Mouse (Mus musculus): Measurements from ENCODE around the gene Irak1bp1.

DNA sequence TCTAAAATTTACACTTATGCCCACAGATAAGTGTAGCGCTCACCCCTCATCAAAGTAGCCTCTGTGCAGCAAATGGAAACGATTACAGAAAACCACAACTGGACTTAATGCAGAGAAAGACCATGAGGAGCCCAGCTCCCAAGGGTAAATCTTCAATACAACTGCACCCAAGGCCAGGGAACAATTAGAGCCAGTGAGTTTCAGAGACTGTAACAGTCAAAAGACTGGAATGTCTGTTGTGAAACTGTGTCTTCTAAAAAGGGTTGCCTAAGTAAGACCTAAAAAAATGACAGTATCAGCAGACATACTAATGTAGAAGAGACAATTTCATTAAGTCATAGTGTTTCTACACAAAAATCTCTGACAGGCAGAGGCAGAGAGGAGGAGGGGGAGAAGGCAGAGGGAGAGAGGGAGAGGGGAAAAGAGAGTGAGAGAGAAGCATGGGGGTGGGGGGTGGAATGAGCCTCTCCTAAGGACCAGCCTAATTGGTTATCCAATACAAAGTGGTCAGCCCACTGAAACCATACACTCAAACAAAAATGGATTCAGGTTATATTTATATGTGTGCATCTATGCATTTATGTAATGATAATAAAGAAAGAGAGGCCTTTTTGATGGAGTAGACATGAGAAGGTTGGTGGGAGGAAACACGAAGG is 32.6 kb downstream of the Irak1bp1 start:
- TF ChIP-seq CTCF (IDR thresholded peaks at IDR 0.05; ENCODE audit: low read depth) (no peak), EP300 (IDR thresholded peaks at IDR 0.05; ENCODE audit: low read depth) (no peak)

All from liver, embryonic 14.5 days (tissue).